Mouse (Mus musculus) liver, embryonic 13.5 days (tissue): ENCODE data around the gene Ptprd. TPM values are rescaled to one million over a fixed set of nuclear protein-coding genes. Genes with fewer than 3 reads are reported as not detected.

Source experiments
- ATAC-seq: fragments of 200-750 bp; cut with Nextera tagmentation; 2 replicates; pipeline ENCODE4 v1.8.0; 2017; ENCODE audit warnings: low read depth, mild to moderate bottlenecking, moderate number of reproducible peaks, moderate library complexity
- DNase-seq: peaks from one replicate; pipeline ENCODE4 v3.0.0; 2022
- H3K27ac ChIP-seq: fragments of 300-500 bp; sonication (generic); 2 replicates; pipeline ENCODE4 v1.5.1; 2015; ENCODE audit warnings: moderate library complexity, mild to moderate bottlenecking, inconsistent platforms
- H3K27me3 ChIP-seq: fragments of 300-500 bp; sonication (generic); 2 replicates; pipeline ENCODE4 v1.6.1; 2015; ENCODE audit warnings: mild to moderate bottlenecking, inconsistent platforms
- H3K36me3 ChIP-seq: fragments of 300-500 bp; sonication (generic); 2 replicates; pipeline ENCODE4 v1.6.1; 2015; ENCODE audit warnings: mild to moderate bottlenecking, inconsistent platforms
- H3K4me1 ChIP-seq: fragments of 300-500 bp; sonication (generic); replicated peaks from 2 replicates; pipeline ENCODE4 v1.6.1; 2015; ENCODE audit warnings: inconsistent platforms
- H3K4me2 ChIP-seq: fragments of 300-500 bp; sonication (generic); 2 replicates; pipeline ENCODE4 v1.6.1; 2015; ENCODE audit warnings: inconsistent platforms, mild to moderate bottlenecking, moderate library complexity
- H3K4me3 ChIP-seq: fragments of 300-500 bp; sonication (generic); replicated peaks from 2 replicates; pipeline ENCODE4 v1.5.1; 2015; ENCODE audit warnings: mild to moderate bottlenecking, inconsistent platforms
- H3K9ac ChIP-seq: fragments of 300-500 bp; sonication (generic); 2 replicates; pipeline ENCODE4 v1.6.1; 2015; ENCODE audit warnings: mild to moderate bottlenecking, inconsistent platforms
- H3K9me3 ChIP-seq: fragments of 300-500 bp; sonication (generic); replicated peaks from 2 replicates; pipeline ENCODE4 v1.6.1; 2016; ENCODE audit warnings: inconsistent platforms
- WGBS: fragments of 180-500 bp; shearing (Covaris S2); methylation state at CpG from one replicate; pipeline ENCODE4 v1.1.7; 2015; ENCODE audit not compliant: insufficient replicate concordance; 5-methylcytosine and 5-hydroxymethylcytosine counted together
- polyA plus RNA-seq: library from polyadenylated mRNA; unstranded; fragments of >200 nt; fragmentation: Nextera tagmentation; extraction: Ambion mirVana; gene quantifications from 2 replicates; pipeline ENCODE4 v1.2.1, GENCODE M21; 2015

Ptprd gene
- polyA plus RNA-seq, 1 experiment from 2014 or later: 1.8 TPM

- 66% methylated on average over 4 of the region's 4 CpGs for WGBS
- Histone ChIP-seq H3K9me3 (no peaks in the 10 kb centered on the region), H3K4me3 (no peak overlapping the region), H3K4me1 (no peaks in the 10 kb centered on the region), H3K4me2 (no peak overlapping the region), H3K27ac (no peak overlapping the region), H3K27me3 (no peaks in the 10 kb centered on the region), H3K9ac (no peak overlapping the region), H3K36me3 (no peaks in the 10 kb centered on the region)
- ATAC-seq (no peak), DNase-seq (no peak)
Measured at GRCm38 (mm10) chr4:77327198-77327597, 884.6 kb downstream of the Ptprd start.

GRCm38 (mm10) chr4:77317060-77317680, 894.6 kb downstream of the Ptprd start:
- 54% methylated on average over 10 of the region's 10 CpGs for WGBS
- H3K9me3 ChIP-seq: no peaks in the 10 kb centered on the region
- no peak for ATAC-seq

DNA sequence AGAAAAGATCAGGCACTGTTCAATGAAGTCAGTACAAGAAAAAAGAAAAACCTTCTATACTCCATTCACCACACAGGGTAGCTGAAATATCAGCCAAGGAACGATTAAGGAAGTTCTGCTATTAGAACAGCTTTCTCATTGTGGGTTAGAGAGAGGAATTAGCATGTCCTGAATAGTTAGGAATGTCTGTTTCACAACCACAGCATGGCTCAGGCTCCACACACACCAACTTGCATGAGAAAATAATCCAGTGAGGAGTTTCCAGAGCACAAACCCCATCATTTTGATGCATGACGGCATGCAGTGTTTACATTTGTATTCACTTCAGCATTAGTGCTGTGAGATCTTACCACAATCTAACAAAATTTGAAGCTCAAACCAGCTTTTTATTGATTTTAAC, 895.1 kb downstream of the Ptprd start:
- no peaks in the 10 kb centered on the region for H3K4me1 ChIP-seq
- 55% methylated on average over 2 of the region's 2 CpGs for WGBS
- H3K27ac ChIP-seq: no peak overlapping the region

More at GRCm38 (mm10) chr4:77317060-77317680, 894.6 kb downstream of the Ptprd start:
- DNase-seq: no peak
- no peaks in the 10 kb centered on the region for H3K4me1 ChIP-seq
- no peaks in the 10 kb centered on the region for H3K36me3 ChIP-seq
- H3K27me3 ChIP-seq: no peaks in the 10 kb centered on the region
- H3K27ac ChIP-seq: no peak overlapping the region
- no peak overlapping the region for H3K9ac ChIP-seq
- H3K4me3 ChIP-seq: no peak overlapping the region
- no peak overlapping the region for H3K4me2 ChIP-seq

DNA sequence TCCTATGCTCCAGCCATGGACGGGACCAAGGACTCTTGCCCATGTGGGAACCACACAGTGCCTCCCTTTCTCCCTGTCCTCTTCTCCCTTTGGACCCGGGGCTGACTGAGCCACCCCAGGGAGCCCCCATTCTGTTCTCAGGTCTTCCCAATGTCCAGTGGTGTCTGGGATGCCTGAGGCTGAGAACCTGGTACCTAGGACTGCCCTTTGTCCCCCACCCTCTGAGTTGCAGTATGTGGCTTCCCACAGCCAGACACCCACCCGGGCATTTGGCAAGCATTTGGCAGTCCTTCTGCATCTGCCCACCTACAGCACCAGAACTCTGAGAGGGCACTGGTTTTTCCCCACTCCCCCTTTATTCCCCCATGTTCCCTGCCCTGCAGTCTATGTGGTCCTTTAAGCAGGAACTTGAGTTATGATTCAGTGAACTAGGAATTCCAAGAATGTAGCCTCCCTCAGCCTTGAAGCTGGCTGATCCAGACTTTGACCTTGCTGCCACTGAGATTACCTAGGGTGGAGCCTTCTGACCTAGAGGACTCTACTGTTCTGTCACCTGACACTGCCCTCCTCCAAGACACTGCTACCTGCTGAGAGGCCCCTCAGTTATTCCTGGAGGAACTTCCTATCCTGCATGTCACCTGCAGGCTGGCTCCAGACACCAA, 901.5 kb downstream of the Ptprd start:
- Histone ChIP-seq H3K36me3 (no peaks in the 10 kb centered on the region), H3K9me3 (no peaks in the 10 kb centered on the region), H3K4me3 (no peak overlapping the region), H3K9ac (no peak overlapping the region), H3K27ac (no peak overlapping the region), H3K4me1 (no peaks in the 10 kb centered on the region), H3K27me3 (no peaks in the 10 kb centered on the region), H3K4me2 (no peak overlapping the region)
- WGBS: 40% methylated on average over 3 of the region's 3 CpGs
- DNase-seq (no peak), ATAC-seq (no peak)

More for the DNA sequence above, 895.1 kb downstream of the Ptprd start:
- no peak overlapping the region for H3K9ac ChIP-seq
- no peaks in the 10 kb centered on the region for H3K36me3 ChIP-seq
- DNase-seq (no peak), ATAC-seq (no peak)
- H3K4me3 ChIP-seq: no peak overlapping the region
- H3K4me2 ChIP-seq: no peak overlapping the region
- no peaks in the 10 kb centered on the region for H3K27me3 ChIP-seq
- no peaks in the 10 kb centered on the region for H3K9me3 ChIP-seq

- no peak for ATAC-seq
- no peak overlapping the region for H3K27ac ChIP-seq
- no peaks in the 10 kb centered on the region for H3K9me3 ChIP-seq
- no peaks in the 10 kb centered on the region for H3K27me3 ChIP-seq
- WGBS: 73% methylated on average over 1 of the region's 1 CpGs
- no peak overlapping the region for H3K4me2 ChIP-seq
- no peak overlapping the region for H3K9ac ChIP-seq
- H3K4me1 ChIP-seq: no peaks in the 10 kb centered on the region
- H3K4me3 ChIP-seq: no peak overlapping the region
- no peak for DNase-seq
- no peaks in the 10 kb centered on the region for H3K36me3 ChIP-seq
Measured at GRCm38 (mm10) chr4:77283423-77283822, 928.3 kb downstream of the Ptprd start.

DNA sequence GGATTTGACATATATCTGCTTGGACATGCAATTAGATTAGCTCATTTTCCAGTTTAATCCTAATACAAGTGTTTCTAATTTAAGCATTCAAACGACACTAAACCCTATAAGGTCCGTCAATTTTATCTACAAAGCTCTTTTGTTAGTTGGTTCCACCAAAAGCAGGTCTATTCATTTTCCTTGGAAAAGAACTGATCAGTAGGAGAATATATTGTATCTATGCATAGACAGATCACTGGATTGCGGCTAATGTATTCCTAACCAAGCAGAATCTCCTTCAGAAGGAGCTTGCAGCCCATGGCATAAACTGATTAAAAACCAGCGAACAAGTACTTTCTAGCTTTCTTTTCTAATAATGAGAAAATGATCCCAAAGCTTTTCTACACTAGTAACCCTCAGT, 933.8 kb downstream of the Ptprd start:
- Histone ChIP-seq H3K27ac (no peak overlapping the region), H3K9me3 (no peaks in the 10 kb centered on the region), H3K4me3 (no peak overlapping the region), H3K9ac (no peak overlapping the region), H3K36me3 (no peaks in the 10 kb centered on the region), H3K4me1 (no peaks in the 10 kb centered on the region), H3K4me2 (no peak overlapping the region), H3K27me3 (no peaks in the 10 kb centered on the region)
- 61% methylated on average over 4 of the region's 4 CpGs for WGBS
- DNase-seq (no peak), ATAC-seq (no peak)

- ATAC-seq (no peak), DNase-seq (no peak)
- WGBS: 42% methylated on average over 1 of the region's 1 CpGs
- H3K27me3 ChIP-seq: no peaks in the 10 kb centered on the region
- no peak overlapping the region for H3K4me3 ChIP-seq
- no peaks in the 10 kb centered on the region for H3K9me3 ChIP-seq
- H3K4me1 ChIP-seq: no peaks in the 10 kb centered on the region
- no peak overlapping the region for H3K4me2 ChIP-seq
- H3K36me3 ChIP-seq: no peaks in the 10 kb centered on the region
- no peak overlapping the region for H3K27ac ChIP-seq
- no peak overlapping the region for H3K9ac ChIP-seq
Measured at GRCm38 (mm10) chr4:77259972-77260290, 951.8 kb downstream of the Ptprd start.

- WGBS: 58% methylated on average over 8 of the region's 8 CpGs
- H3K4me3 ChIP-seq: no peak overlapping the region
- H3K27ac ChIP-seq: no peak overlapping the region
- no peaks in the 10 kb centered on the region for H3K36me3 ChIP-seq
- DNase-seq: no peak
- no peak overlapping the region for H3K9ac ChIP-seq
- H3K9me3 ChIP-seq: no peaks in the 10 kb centered on the region
- no peaks in the 10 kb centered on the region for H3K27me3 ChIP-seq
- H3K4me2 ChIP-seq: no peak overlapping the region
- ATAC-seq: no peak
- no peaks in the 10 kb centered on the region for H3K4me1 ChIP-seq
Measured at GRCm38 (mm10) chr4:77259250-77259971, 952.4 kb downstream of the Ptprd start.

GRCm38 (mm10) chr4:77251188-77251587, 960.6 kb downstream of the Ptprd start:
- Histone ChIP-seq H3K9me3 (no peaks in the 10 kb centered on the region), H3K9ac (no peak overlapping the region), H3K4me2 (no peak overlapping the region), H3K36me3 (no peaks in the 10 kb centered on the region), H3K4me1 (no peaks in the 10 kb centered on the region), H3K27ac (no peak overlapping the region), H3K4me3 (no peak overlapping the region), H3K27me3 (no peaks in the 10 kb centered on the region)
- 47% methylated on average over 4 of the region's 4 CpGs for WGBS
- DNase-seq (no peak), ATAC-seq (no peak)

- Histone ChIP-seq H3K27ac (no peak overlapping the region), H3K9ac (no peak overlapping the region), H3K4me2 (no peak overlapping the region), H3K4me3 (no peak overlapping the region), H3K36me3 (no peaks in the 10 kb centered on the region), H3K4me1 (no peaks in the 10 kb centered on the region), H3K9me3 (no peaks in the 10 kb centered on the region), H3K27me3 (no peaks in the 10 kb centered on the region)
- DNase-seq: no peak
- WGBS: 36% methylated on average over 1 of the region's 1 CpGs
- ATAC-seq: no peak
Measured at GRCm38 (mm10) chr4:77249801-77250200, 962.0 kb downstream of the Ptprd start.

DNA sequence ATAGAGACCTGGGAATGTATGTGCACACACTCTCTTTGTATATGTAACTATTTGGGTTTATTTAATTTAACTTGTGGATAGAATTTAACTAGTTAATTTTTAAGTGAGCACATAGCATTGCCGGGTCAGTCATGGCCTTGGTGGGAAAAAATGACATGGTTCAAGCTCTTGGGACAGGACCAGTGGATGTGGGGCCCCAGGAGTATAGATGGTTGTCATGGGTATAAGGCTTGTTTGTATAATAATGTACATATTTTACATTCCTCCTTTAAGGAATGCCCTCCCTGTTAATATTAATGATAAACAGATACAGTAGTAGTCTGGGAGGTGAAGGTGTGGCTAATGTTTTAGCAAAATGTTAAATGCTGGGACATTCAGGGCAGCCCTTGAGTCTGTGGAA, 962.8 kb downstream of the Ptprd start:
- H3K36me3 ChIP-seq: no peaks in the 10 kb centered on the region
- no peak overlapping the region for H3K4me3 ChIP-seq
- no peak overlapping the region for H3K9ac ChIP-seq
- H3K27ac ChIP-seq: no peak overlapping the region
- H3K4me2 ChIP-seq: no peak overlapping the region
- DNase-seq (no peak), ATAC-seq (no peak)
- no peaks in the 10 kb centered on the region for H3K27me3 ChIP-seq
- no peaks in the 10 kb centered on the region for H3K9me3 ChIP-seq
- no peaks in the 10 kb centered on the region for H3K4me1 ChIP-seq
- WGBS: 58% methylated on average over 1 of the region's 1 CpGs
